Mouse (Mus musculus): ENCODE data around the gene Hmgn3.
"Not testable (repeated sequence)": the region's sequence is repeated elsewhere in the genome, so short reads cannot be mapped to it uniquely, and the experiment has no call there.

The Hmgn3 gene

GRCm38 (mm10) chr9:83146446-83147188 is at the start of gene Hmgn3:
Gene Hmgn3, minus strand, starts transcription at chr9:83146685.
- DNase-seq, result peak; percentile 67 to 75

- no peak for DNase-seq
These were observed 49.3 kb upstream of the Hmgn3 start for GRCm38 (mm10) chr9:83195765-83196164.

- no peak for DNase-seq
These were observed 48.5 kb upstream of the Hmgn3 start for GRCm38 (mm10) chr9:83195007-83195406.

- no peak for DNase-seq
These were observed 41.3 kb upstream of the Hmgn3 start for GRCm38 (mm10) chr9:83187752-83188151.

- peak; percentile 12 to 29 for DNase-seq
These were observed 667 bp downstream of the Hmgn3 start for GRCm38 (mm10) chr9:83145591-83146445.

- DNase-seq, result no peak
These were observed 16.7 kb downstream of the Hmgn3 start for GRCm38 (mm10) chr9:83129831-83130230.

- DNase-seq, result no peak
These were observed 18.6 kb downstream of the Hmgn3 start for GRCm38 (mm10) chr9:83127840-83128239.

- not testable (repeated sequence) for DNase-seq
These were observed 20.0 kb downstream of the Hmgn3 start for GRCm38 (mm10) chr9:83126482-83126881.

- no peak for DNase-seq
These were observed 27.3 kb downstream of the Hmgn3 start for GRCm38 (mm10) chr9:83119211-83119610.

- no peak for DNase-seq
These were observed 29.0 kb downstream of the Hmgn3 start for GRCm38 (mm10) chr9:83117486-83117885.

GRCm38 (mm10) chr9:83116774-83117474 is 29.6 kb downstream of the Hmgn3 start:
- no peak for DNase-seq

GRCm38 (mm10) chr9:83115676-83116075 is 30.8 kb downstream of the Hmgn3 start:
- no peak for DNase-seq

GRCm38 (mm10) chr9:83113800-83114217 is 32.7 kb downstream of the Hmgn3 start:
- no peak for DNase-seq

- no peak for DNase-seq
These were observed 34.1 kb downstream of the Hmgn3 start for GRCm38 (mm10) chr9:83112305-83112768.

GRCm38 (mm10) chr9:83111789-83112188 is 34.7 kb downstream of the Hmgn3 start:
- DNase-seq, result no peak

GRCm38 (mm10) chr9:83111117-83111686 is 35.3 kb downstream of the Hmgn3 start:
- no peak for DNase-seq

- DNase-seq, result no peak
These were observed 35.9 kb downstream of the Hmgn3 start for GRCm38 (mm10) chr9:83110406-83111116.

- no peak for DNase-seq
These were observed 36.8 kb downstream of the Hmgn3 start for GRCm38 (mm10) chr9:83109705-83110104.

GRCm38 (mm10) chr9:83108821-83109220 is 37.7 kb downstream of the Hmgn3 start:
- no peak for DNase-seq

GRCm38 (mm10) chr9:83103785-83104184 is 42.7 kb downstream of the Hmgn3 start:
- DNase-seq, result no peak

GRCm38 (mm10) chr9:83101691-83102090 is 44.8 kb downstream of the Hmgn3 start:
- no peak for DNase-seq

GRCm38 (mm10) chr9:83100786-83101185 is 45.7 kb downstream of the Hmgn3 start:
- DNase-seq, result no peak

All from thymus, postnatal 36 days (tissue).